Mouse (Mus musculus): Measurements from ENCODE around the gene App. TPM values are rescaled to one million over a fixed set of nuclear protein-coding genes. Genes with fewer than 3 reads are reported as not detected.

The App gene
- 597 TPM for polyA plus RNA-seq (2014; fragmentation: Illumina TruSeq; extraction: RNeasy Lipid Tissue Mini Kit (QIAGEN cat#74804); ENCODE audit: low read depth, low replicate concordance)

GRCm38 (mm10) chr16:85173373-85174081 lies at the start of gene App:
Gene App (minus strand): TSS chr16:85173766.

Measured in adrenal gland, adult 10 weeks (tissue).